Mouse (Mus musculus): ENCODE data around the gene Olfr71.

The Olfr71 gene

DNA sequence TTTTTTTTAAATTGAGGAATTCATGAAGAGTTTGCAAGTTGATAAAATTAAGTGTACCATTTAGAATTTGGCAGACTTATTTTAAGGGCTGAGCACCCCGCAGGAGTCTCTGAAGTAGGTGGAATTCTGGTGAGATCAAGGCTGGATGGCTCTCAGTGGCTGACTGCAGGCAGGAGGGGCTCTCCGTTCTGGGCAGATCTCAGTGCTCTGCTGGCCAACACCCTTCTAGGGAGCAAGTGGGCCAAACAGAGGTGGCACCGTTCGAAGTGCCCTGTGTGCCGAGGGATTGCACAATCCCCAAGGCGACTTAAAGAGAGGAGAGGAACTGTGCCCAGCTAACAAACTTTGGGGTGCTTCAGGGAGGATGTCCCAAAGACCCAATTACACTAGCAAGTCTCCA is at the start of gene Olfr71:
Gene Olfr71 (minus strand): TSS at position 387 of the 400 bp plus-strand sequence.
- DNase-seq (ENCODE audit: low spot score in 2 of 2), result no peak

- DNase-seq (ENCODE audit: low spot score in 2 of 2), result no peak
Observed at GRCm38 (mm10) chr4:43757213-43757612, 47.2 kb upstream of the Olfr71 start.

- DNase-seq (ENCODE audit: low spot score in 2 of 2), result no peak
Observed at GRCm38 (mm10) chr4:43745187-43745586, 35.1 kb upstream of the Olfr71 start.

DNA sequence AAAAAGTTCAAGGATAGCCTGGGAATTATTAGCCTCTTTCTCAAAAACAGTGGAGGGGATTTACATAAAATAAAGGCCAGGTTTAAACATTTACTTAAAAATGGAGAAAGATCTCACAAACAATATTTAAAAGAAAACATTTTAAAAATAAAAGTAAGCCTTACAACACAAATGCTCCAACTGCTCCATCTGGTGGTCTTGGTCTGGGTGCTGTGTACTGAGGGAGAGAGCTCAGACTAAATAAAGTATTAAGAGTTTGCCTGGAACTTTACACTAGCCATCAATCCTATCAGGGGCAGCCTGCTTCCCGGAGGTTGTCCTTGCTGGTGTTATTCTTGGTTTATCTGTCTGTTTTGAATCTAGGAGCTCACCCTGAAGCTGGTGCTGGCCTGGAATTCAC is 33.0 kb upstream of the Olfr71 start:
- DNase-seq (ENCODE audit: low spot score in 2 of 2), result no peak

- DNase-seq (ENCODE audit: low spot score in 2 of 2), result no peak
Observed at GRCm38 (mm10) chr4:43742637-43743036, 32.6 kb upstream of the Olfr71 start.

DNA sequence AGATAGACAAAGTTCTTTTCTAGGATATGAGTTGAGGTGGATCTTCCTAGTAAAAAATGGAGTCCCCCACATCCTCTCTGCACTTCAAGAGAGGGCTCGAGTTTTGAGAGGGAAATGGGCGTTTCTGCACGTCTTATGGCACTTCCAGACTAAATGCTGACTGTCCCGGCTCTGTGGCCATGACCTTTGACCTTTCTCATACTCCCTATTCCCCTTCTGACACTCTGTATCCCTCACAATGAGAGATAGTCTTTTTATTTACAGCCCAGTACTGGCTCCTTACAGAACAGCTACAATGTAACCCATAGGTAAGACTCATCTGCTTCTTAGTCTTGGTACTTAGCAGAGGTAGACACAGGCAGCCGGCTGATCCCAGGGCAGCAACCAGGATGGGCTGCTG is 31.5 kb upstream of the Olfr71 start:
- no peak for DNase-seq (ENCODE audit: low spot score in 2 of 2)

DNA sequence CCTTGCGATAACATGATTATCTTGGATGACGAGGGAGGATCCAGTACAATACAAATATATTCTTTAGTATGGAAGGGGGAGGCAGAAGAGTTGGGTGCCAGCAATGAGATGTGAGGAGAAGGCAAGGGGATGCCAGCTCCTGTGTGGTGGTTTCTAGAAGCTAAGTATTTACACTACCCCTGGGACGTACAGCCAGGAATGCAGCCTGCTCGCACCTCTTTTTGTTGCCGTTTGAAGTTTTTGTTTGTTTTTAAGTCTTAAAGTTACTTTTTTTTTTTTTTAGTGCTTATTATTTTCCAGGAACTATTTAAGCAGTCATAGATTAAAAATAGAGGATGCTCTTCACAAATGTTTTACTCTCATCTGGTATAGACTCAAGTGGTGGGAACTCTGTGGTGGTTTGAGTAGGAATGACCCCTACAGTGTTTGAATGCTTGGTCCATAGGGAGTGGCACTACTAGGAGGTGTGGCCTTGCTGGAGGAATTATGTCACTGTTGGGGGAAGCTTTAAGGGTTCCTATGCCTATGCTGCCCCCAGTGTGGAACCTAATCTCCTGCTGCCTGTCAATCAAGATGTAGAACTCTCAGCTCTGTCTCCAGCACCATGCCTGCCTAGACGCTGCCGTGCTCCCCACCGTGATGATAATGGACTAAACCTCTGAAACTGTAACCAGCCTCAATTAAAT is 29.1 kb upstream of the Olfr71 start:
- DNase-seq (ENCODE audit: low spot score in 2 of 2), result no peak

GRCm38 (mm10) chr4:43737144-43737543 is 27.1 kb upstream of the Olfr71 start:
- DNase-seq (ENCODE audit: low spot score in 2 of 2), result no peak

DNA sequence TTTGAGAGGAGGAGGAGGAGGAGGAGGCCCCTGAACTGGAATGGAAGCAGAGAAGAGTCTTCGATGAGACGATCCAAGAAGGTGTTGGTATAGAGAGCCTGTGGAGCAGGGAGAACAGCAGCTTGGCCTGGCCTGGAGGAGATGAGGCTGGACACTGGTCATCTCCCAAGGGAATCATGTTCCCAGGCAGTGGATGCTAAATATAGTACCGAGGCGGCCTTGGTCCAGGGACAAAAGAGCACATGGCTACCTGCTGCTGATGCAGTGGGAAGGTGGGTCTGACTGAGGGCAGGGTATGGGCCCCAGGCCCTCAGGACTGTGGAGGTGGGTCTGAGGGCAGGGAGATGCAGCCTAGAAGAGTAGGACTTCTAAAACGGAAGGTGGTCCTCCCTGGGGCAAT is 23.1 kb upstream of the Olfr71 start:
- no peak for DNase-seq (ENCODE audit: low spot score in 2 of 2)

- no peak for DNase-seq (ENCODE audit: low spot score in 2 of 2)
Observed at GRCm38 (mm10) chr4:43732171-43732570, 22.1 kb upstream of the Olfr71 start.

DNA sequence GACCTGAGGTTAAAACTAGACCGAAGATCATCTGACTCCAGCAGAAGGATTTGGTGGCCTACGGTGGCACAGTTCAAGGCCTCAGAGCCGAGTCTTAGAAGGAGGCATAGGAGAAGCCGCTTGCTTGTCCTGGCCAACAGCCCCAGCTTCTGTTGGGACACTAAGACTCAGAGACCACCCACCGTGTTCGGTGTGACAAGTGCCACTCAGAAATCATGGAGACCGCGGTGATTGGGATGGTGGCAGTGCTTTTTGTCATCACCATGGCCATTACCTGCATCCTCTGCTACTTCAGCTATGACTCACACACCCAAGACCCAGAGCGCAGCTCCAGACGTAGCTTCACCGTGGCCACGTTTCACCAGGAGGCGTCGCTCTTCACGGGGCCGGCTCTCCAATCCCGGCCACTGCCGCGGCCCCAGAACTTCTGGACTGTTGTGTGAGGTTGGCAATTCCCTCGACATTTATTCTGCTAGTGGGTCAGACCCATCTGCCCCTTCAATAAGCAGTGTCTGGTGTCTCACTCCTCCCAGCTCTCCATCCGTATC is 20.8 kb upstream of the Olfr71 start:
- no peak for DNase-seq (ENCODE audit: low spot score in 2 of 2)

DNA sequence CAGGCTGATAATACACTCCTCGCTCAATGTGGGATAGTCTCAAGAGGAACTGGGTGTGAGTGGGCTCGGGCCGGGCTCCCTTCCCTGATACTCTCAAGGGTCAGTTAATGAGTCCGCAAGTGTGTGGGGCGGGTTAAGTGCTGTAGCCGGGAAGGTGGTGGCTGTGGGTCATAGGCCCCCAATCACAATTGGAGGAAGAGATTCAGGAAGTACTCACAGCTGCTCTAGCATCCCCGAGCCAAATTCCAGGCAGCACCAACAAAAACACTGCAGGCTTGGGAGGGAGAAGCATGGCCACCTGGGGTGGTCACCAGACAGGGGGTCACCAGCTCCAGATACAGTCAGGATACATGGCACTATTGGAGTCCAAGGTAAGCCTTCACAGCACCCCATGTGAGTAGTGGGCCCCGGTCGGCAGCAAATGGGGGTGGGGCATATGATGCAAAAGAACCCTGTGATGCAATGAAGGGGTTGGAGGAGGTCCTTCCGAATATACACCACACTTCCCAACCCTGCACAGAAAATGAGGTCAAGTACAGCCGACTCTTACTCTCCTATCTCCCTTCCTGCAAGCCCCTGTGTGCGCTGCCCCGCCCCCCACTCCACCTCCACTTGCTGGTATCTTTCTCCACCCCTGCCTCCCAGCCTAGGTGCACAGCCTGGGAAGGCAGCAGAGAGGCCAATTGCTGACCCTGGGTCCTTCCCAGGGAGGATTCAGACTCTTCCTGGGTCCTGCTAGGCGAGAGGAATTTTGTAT is 19.9 kb upstream of the Olfr71 start, which contains the start of gene Spaar:
Gene Spaar (plus strand): TSS at position 241 of the 757 bp plus-strand sequence.
- DNase-seq (ENCODE audit: low spot score in 2 of 2), result no peak

- no peak for DNase-seq (ENCODE audit: low spot score in 2 of 2)
Observed at GRCm38 (mm10) chr4:43729126-43729525, 19.1 kb upstream of the Olfr71 start.

GRCm38 (mm10) chr4:43728576-43728954 is 18.5 kb upstream of the Olfr71 start:
- peak in 1 of 2 experiments; percentile 72 for DNase-seq (ENCODE audit: low spot score in 2 of 2)

- DNase-seq (ENCODE audit: low spot score in 2 of 2), result no peak
Observed at GRCm38 (mm10) chr4:43727718-43728575, 17.9 kb upstream of the Olfr71 start.

DNA sequence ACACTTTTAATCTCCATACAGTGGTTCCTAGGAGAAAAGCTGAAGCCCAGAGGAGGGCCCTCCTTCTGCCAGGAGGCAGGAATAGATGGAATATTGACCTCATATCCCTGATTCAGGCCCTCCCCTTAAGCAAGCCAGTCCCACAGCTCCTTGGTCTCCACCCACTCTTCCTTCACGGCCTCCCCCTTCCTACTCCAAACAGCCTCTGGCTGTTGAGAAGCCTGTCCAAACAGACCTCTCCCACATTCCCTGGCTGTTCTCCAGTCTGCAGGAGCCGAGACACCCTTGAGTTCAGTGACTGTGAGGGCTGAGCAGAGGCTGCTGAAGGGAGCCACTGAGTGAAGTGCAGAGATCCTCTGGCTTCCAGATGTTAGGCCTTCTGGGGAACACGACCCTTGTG is 16.9 kb upstream of the Olfr71 start, which contains the start of gene Hrct1:
Gene Hrct1 (plus strand): TSS at position 194 of the 400 bp plus-strand sequence.
- peak in 1 of 2 experiments; percentile 81 for DNase-seq (ENCODE audit: low spot score in 2 of 2)

- DNase-seq (ENCODE audit: low spot score in 2 of 2), result no peak
Observed at GRCm38 (mm10) chr4:43726228-43726993, 16.4 kb upstream of the Olfr71 start.

GRCm38 (mm10) chr4:43724764-43725163 is 14.7 kb upstream of the Olfr71 start:
- no peak for DNase-seq (ENCODE audit: low spot score in 2 of 2)

DNA sequence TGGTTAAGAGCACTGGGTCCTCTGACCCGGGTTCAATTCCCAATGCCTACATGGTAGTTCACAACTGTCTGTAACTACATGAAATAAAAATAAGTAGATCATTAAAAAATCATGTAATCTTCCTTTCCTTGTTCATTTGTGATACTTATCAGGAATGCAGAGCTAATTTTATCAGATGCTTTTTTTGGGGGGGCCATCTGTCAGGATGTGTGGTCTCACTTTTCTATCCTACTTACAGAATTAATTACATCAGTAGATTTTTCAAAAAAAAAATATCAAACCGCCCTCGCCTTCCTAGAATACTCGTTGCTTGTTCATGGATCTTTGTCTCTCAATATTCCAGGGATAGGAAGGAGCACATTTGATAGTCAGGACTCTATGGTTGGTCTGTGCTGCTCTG is 12.1 kb upstream of the Olfr71 start:
- no peak for DNase-seq (ENCODE audit: low spot score in 2 of 2)

GRCm38 (mm10) chr4:43720491-43721228 is 10.6 kb upstream of the Olfr71 start:
- no peak for DNase-seq (ENCODE audit: low spot score in 2 of 2)
